Comparison of ENCODE assay signal across 2 mouse cellular contexts in genomic region chr3:90495850-90496525, GRCm38 (mm10).
A peak's percentile ranks its signal among the peaks of the same experiment; 100 is the strongest.
TF ChIP-seq lines count a peak whose summit lies in the region.

No protein-coding gene starts in this region.

TF ChIP-seq in MEL, 35 proteins besides CTCF, POLR2A, EP300 and RAD21:
- TF ChIP-seq POLR2AphosphoS2 (IDR thresholded peaks at IDR 0.05; ENCODE audit: low read length): peak; percentile 69; the same call in 1 of the 2 replicates
- TF ChIP-seq POLR2AphosphoS5 (IDR thresholded peaks at IDR 0.05; ENCODE audit: borderline replicate concordance, low read depth, low read length): no peak

TF ChIP-seq in myocyte, 11 proteins besides CTCF, POLR2A, EP300 and RAD21:
- TF ChIP-seq POLR2AphosphoS2 (IDR thresholded peaks at IDR 0.05; ENCODE audit: insufficient read length, low read depth) (peak; percentile 70), MAX (IDR thresholded peaks at IDR 0.05; ENCODE audit: low read depth) (no peak)
TF ChIP-seq in myocyte: peak in this region for 1.
